Mouse (Mus musculus) G1E (cell line): Measurements from ENCODE around the gene Adprhl1. TPM values are rescaled to one million over a fixed set of nuclear protein-coding genes. Genes with fewer than 3 reads are reported as not detected.
A peak's percentile ranks its signal among the peaks of the same experiment; 100 is the strongest.

Experiments used
- ATAC-seq: 2 replicates; pipeline ENCODE4 v1.8.0; 2016; ENCODE audit warnings: mild to moderate bottlenecking; ENCODE audit not compliant: insufficient number of reproducible peaks, poor library complexity, low FRiP score, severe bottlenecking; ENCODE audit errors: extremely low read depth
- DNase-seq: peaks from one replicate; pipeline ENCODE4 v3.0.0; 2012; ENCODE audit warnings: low spot score
- H3K27me3 ChIP-seq: 2 replicates; pipeline ENCODE4 v1.6.1; 2012; ENCODE audit warnings: mild to moderate bottlenecking, low read length, inconsistent platforms; ENCODE audit not compliant: insufficient read depth
- H3K36me3 ChIP-seq: replicated peaks from 2 replicates; pipeline ENCODE3; 2012; ENCODE audit warnings: mild to moderate bottlenecking, inconsistent platforms
- H3K4me1 ChIP-seq: 2 replicates; pipeline ENCODE4 v1.6.1; 2012; ENCODE audit warnings: low read depth, low read length, inconsistent platforms, mixed read lengths; ENCODE audit not compliant: insufficient read depth
- H3K4me3 ChIP-seq: 2 replicates; pipeline ENCODE4 v1.5.1; 2012; ENCODE audit warnings: low read depth, mild to moderate bottlenecking, inconsistent platforms, low read length, moderate library complexity, mixed read lengths
- H3K9me3 ChIP-seq: replicated peaks from 2 replicates; pipeline ENCODE4 v1.6.1; 2012; ENCODE audit warnings: inconsistent platforms
- CTCF ChIP-seq: IDR thresholded peaks from 2 replicates; pipeline ENCODE4 v1.5.1; 2012; ENCODE audit warnings: low read depth, low read length, inconsistent platforms, mixed read lengths
- GATA1 ChIP-seq: IDR thresholded peaks from 2 replicates; pipeline ENCODE4 v1.6.1; 2012; ENCODE audit warnings: borderline replicate concordance, low read length, inconsistent platforms, mixed read lengths
- GATA2 ChIP-seq: IDR thresholded peaks from 2 replicates; pipeline ENCODE4 v1.6.1; 2012; ENCODE audit warnings: low read depth, low read length, inconsistent platforms, borderline replicate concordance
- POLR2AphosphoS5 ChIP-seq: IDR thresholded peaks from 2 replicates; pipeline ENCODE4 v1.6.1; 2012; ENCODE audit warnings: low read depth, low read length, inconsistent platforms; ENCODE audit not compliant: insufficient replicate concordance
- TAL1 ChIP-seq: conservative IDR thresholded peaks from 2 replicates; pipeline ENCODE4 v1.6.1; 2012; ENCODE audit warnings: low read depth, low read length, inconsistent platforms, mixed read lengths
- polyA plus RNA-seq: library from polyadenylated mRNA; stranded (reverse); fragments of >175 nt; gene quantifications from 2 replicates; pipeline ENCODE4 v1.2.3, GENCODE M21; 2012
- total RNA-seq, 2 experiments: library from RNA; stranded (forward) in 1 of 2; stranded (reverse) in 1 of 2; fragments of 200-1000 nt in 1 of 2; fragments of >200 nt in 1 of 2; fragmentation: Nextera tagmentation in 1 of 2; gene quantifications; 2 replicates each; pipeline ENCODE4 v1.2.3; 2014 to 2017

The Adprhl1 gene
- total and polyA plus RNA-seq, 3 experiments: 0.22 TPM; not detected in 2

DNA sequence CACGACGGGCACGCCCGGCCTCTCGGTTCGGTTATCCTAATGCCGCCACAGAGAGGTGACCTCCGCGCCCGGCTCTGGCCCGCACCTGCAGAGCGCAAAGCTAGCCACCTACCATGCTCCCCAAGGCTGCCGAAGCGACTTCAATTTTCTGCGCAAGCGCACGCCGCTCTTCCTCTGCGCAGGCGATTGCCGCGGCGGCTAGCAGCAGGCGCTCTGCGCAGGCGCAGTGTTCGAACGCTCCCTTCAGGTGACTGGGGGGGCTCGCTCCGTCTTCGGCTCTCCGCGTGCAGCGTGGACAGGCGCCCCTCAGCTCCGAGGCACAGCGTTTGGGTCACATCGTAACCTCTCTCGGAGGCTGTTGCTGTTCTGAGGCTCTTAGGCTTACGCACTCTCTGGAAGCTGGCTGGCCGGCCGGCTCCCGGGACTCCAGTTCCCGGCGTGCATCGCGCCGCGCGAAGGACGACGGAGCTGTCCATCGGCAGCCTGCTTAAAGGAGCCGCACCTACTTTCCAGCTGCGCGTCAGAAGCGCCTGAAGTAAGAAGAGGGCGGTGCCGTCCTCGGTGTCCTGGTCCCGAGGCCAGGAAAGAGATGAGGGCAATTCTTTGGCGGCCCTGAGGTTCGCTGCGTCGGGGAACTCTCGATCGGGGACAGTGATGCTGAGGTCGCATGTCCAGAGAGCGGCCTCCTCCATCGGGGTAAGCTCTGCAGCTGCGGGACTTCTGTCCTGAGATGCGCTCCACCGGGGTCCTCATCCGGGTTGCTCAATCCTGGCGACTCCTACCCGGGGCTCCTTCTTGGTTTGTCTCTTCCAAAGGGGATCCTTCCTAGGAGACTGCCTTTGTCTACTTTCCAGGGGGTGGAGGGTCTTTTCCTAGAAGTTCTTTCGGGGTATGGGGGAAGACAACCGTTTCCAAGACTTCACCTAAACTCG is 34.0 kb upstream of the Adprhl1 start, which contains the start of the genes Dcun1d2 and Tmco3:
Gene Dcun1d2 (minus strand): TSS at position 440 of the 932 bp plus-strand sequence.
Gene Tmco3 (plus strand): TSS at position 499 of the 932 bp plus-strand sequence.
- peak; percentile 82 for DNase-seq
- no peaks in the 10 kb centered on the region for H3K9me3 ChIP-seq
- no peak for TF ChIP-seq TAL1
- TF ChIP-seq POLR2AphosphoS5: no peak
- peak within 1 kb of the TSS; percentile 90 for H3K4me3 ChIP-seq
- H3K36me3 ChIP-seq: peaks cover 38% of the 10 kb centered on the region
- peak; percentile 61 for ATAC-seq
- no peaks in the 10 kb centered on the region for H3K27me3 ChIP-seq
- H3K4me1 ChIP-seq: peaks cover 54% of the 10 kb centered on the region

- Histone ChIP-seq H3K9me3 (no peaks in the 10 kb centered on the region), H3K27me3 (no peaks in the 10 kb centered on the region), H3K4me3 (peak overlapping the region; percentile 90), H3K36me3 (peaks cover 38% of the 10 kb centered on the region), H3K4me1 (peaks cover 48% of the 10 kb centered on the region)
- ATAC-seq (peak; percentile 91), DNase-seq (peak; percentile 82)
- TF ChIP-seq GATA2 (no peak), CTCF (no peak), POLR2AphosphoS5 (no peak), TAL1 (no peak), GATA1 (no peak)
Measured at GRCm38 (mm10) chr8:13287304-13287691, 33.3 kb upstream of the Adprhl1 start.

GRCm38 (mm10) chr8:13283200-13283599 is 29.2 kb upstream of the Adprhl1 start:
- Histone ChIP-seq H3K27me3 (no peaks in the 10 kb centered on the region), H3K4me1 (peaks cover 25% of the 10 kb centered on the region), H3K4me3 (no peak overlapping the region), H3K9me3 (no peaks in the 10 kb centered on the region), H3K36me3 (peaks cover 47% of the 10 kb centered on the region)
- TF ChIP-seq GATA1 (no peak), POLR2AphosphoS5 (no peak), GATA2 (no peak), TAL1 (no peak), CTCF (no peak)
- DNase-seq (no peak), ATAC-seq (no peak)

DNA sequence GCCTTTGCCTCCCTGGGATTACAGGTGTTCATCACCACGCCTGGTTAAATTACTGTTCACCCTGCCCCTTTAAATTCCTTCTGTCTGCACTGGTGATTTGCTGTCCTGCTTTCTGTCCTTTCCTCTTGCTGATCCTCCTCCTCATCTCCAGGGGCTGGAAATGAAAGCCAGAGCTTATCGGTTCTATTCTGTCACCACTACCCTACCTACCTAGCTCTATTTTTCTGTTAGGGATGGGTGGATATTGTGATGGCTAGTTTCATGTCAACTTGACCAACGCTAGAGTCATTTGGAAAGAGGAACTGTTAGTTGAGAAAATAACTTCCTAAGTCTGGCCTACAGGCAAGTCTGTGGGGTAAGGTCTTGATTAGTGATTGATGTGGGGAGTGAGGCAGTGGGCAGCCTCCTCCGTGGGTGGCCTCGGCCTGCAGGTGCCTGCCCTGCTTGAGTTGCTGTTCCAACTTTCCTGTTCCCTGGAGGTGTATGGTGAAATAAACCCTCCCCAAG is 23.0 kb upstream of the Adprhl1 start:
- no peak for ATAC-seq
- Histone ChIP-seq H3K27me3 (no peaks in the 10 kb centered on the region), H3K36me3 (peaks cover 63% of the 10 kb centered on the region), H3K4me3 (no peak overlapping the region), H3K4me1 (no peaks in the 10 kb centered on the region), H3K9me3 (no peaks in the 10 kb centered on the region)
- TF ChIP-seq TAL1 (no peak), POLR2AphosphoS5 (no peak), GATA1 (no peak), CTCF (no peak), GATA2 (no peak)
- DNase-seq: no peak

- Histone ChIP-seq H3K9me3 (no peaks in the 10 kb centered on the region), H3K36me3 (peaks cover 70% of the 10 kb centered on the region), H3K4me3 (no peak overlapping the region), H3K27me3 (no peaks in the 10 kb centered on the region), H3K4me1 (peaks cover 2% of the 10 kb centered on the region; the same call in 1 of the 2 replicates)
- TF ChIP-seq GATA1 (no peak), CTCF (no peak), GATA2 (no peak), TAL1 (no peak), POLR2AphosphoS5 (no peak)
- no peak for ATAC-seq
- DNase-seq: no peak
Measured at GRCm38 (mm10) chr8:13272834-13273233, 18.9 kb upstream of the Adprhl1 start.

DNA sequence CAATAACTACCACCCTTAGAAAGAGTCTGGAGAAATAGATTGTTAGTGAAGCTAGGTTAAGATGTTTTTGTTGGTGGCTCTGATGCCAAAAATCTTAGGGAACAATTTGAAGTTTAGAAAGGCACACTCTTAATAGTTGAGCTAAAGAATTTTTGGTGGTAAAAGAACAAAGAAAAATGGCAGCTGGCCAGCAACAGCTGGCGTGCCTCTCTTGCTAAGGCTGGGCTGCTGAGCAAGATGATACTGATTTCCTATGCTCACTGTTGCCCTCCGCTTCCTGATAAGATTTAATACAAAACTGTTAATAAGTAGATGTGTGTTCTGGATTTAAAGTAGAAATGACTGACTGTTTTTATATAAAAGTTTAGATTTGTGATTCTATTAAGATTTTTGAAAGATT is 13.6 kb upstream of the Adprhl1 start:
- ATAC-seq (no peak), DNase-seq (no peak)
- H3K9me3 ChIP-seq: no peaks in the 10 kb centered on the region
- no peaks in the 10 kb centered on the region for H3K27me3 ChIP-seq
- peaks cover 45% of the 10 kb centered on the region for H3K4me1 ChIP-seq
- TF ChIP-seq POLR2AphosphoS5 (no peak), CTCF (no peak), TAL1 (no peak), GATA1 (no peak), GATA2 (no peak)
- peaks cover 56% of the 10 kb centered on the region for H3K36me3 ChIP-seq
- H3K4me3 ChIP-seq: no peak overlapping the region
